Mouse (Mus musculus): ENCODE measurements at regions not wholly inside any gene's neighbourhood (a gene's known extent, or its start where the extent isn't known, plus 50 kb on each side); places are given as distances from the start of the nearest gene placed in this dataset.

- ATAC-seq (replicated peaks; ENCODE audit: poor library complexity, severe bottlenecking) = no peak
Observed at GRCm38 (mm10) chr11:111155023-111155422, 89.1 kb downstream of the Kcnj2 start.

- peak; percentile 50 for ATAC-seq (replicated peaks; ENCODE audit: poor library complexity, severe bottlenecking)
Observed at GRCm38 (mm10) chr11:111155747-111156146, 89.8 kb downstream of the Kcnj2 start.

- ATAC-seq (replicated peaks; ENCODE audit: poor library complexity, severe bottlenecking) = no peak
Observed at GRCm38 (mm10) chr11:111159299-111159698, 93.3 kb downstream of the Kcnj2 start.

GRCm38 (mm10) chr11:111164907-111165306 lies 98.9 kb downstream of the Kcnj2 start:
- ATAC-seq (replicated peaks; ENCODE audit: poor library complexity, severe bottlenecking) = peak; percentile 94

- ATAC-seq (replicated peaks; ENCODE audit: poor library complexity, severe bottlenecking) = peak; percentile 53
Observed at GRCm38 (mm10) chr11:111170174-111170800, 104.3 kb downstream of the Kcnj2 start.

GRCm38 (mm10) chr11:111173525-111173924 lies 107.6 kb downstream of the Kcnj2 start:
- no peak for ATAC-seq (replicated peaks; ENCODE audit: poor library complexity, severe bottlenecking)

- ATAC-seq (replicated peaks; ENCODE audit: poor library complexity, severe bottlenecking) = no peak
Observed at GRCm38 (mm10) chr11:111175566-111175965, 109.6 kb downstream of the Kcnj2 start.

- ATAC-seq (replicated peaks; ENCODE audit: poor library complexity, severe bottlenecking) = no peak
Observed at GRCm38 (mm10) chr11:111177516-111177915, 111.6 kb downstream of the Kcnj2 start.

GRCm38 (mm10) chr11:111197422-111197821 lies 131.5 kb downstream of the Kcnj2 start:
- ATAC-seq (replicated peaks; ENCODE audit: poor library complexity, severe bottlenecking) = no peak

GRCm38 (mm10) chr11:111200512-111200911 lies 134.5 kb downstream of the Kcnj2 start:
- peak; percentile 66 for ATAC-seq (replicated peaks; ENCODE audit: poor library complexity, severe bottlenecking)

GRCm38 (mm10) chr11:111202780-111203179 lies 136.8 kb downstream of the Kcnj2 start:
- ATAC-seq (replicated peaks; ENCODE audit: poor library complexity, severe bottlenecking) = peak; percentile 68

- peak; percentile 70 for ATAC-seq (replicated peaks; ENCODE audit: poor library complexity, severe bottlenecking)
Observed at GRCm38 (mm10) chr11:111210565-111210964, 144.6 kb downstream of the Kcnj2 start.

GRCm38 (mm10) chr11:111212038-111212701 lies 146.2 kb downstream of the Kcnj2 start:
- ATAC-seq (replicated peaks; ENCODE audit: poor library complexity, severe bottlenecking) = no peak

- no peak for ATAC-seq (replicated peaks; ENCODE audit: poor library complexity, severe bottlenecking)
Observed at GRCm38 (mm10) chr11:111212702-111213328, 146.9 kb downstream of the Kcnj2 start.

GRCm38 (mm10) chr11:111215006-111215405 lies 149.0 kb downstream of the Kcnj2 start:
- ATAC-seq (replicated peaks; ENCODE audit: poor library complexity, severe bottlenecking) = no peak

- ATAC-seq (replicated peaks; ENCODE audit: poor library complexity, severe bottlenecking) = no peak
Observed at GRCm38 (mm10) chr11:111223834-111224233, 157.9 kb downstream of the Kcnj2 start.

- ATAC-seq (replicated peaks; ENCODE audit: poor library complexity, severe bottlenecking) = peak; percentile 99
Observed at GRCm38 (mm10) chr11:111227305-111227704, 161.3 kb downstream of the Kcnj2 start.

- no peak for ATAC-seq (replicated peaks; ENCODE audit: poor library complexity, severe bottlenecking)
Observed at GRCm38 (mm10) chr11:111236741-111237140, 170.8 kb downstream of the Kcnj2 start.

- ATAC-seq (replicated peaks; ENCODE audit: poor library complexity, severe bottlenecking) = no peak
Observed at GRCm38 (mm10) chr11:111239784-111240183, 173.8 kb downstream of the Kcnj2 start.

GRCm38 (mm10) chr11:111252226-111252625 lies 186.3 kb downstream of the Kcnj2 start:
- no peak for ATAC-seq (replicated peaks; ENCODE audit: poor library complexity, severe bottlenecking)

GRCm38 (mm10) chr11:111256596-111256995 lies 190.6 kb downstream of the Kcnj2 start:
- ATAC-seq (replicated peaks; ENCODE audit: poor library complexity, severe bottlenecking) = no peak

Measured in granulocyte monocyte progenitor cell, adult 5-6 weeks (primary cell).